Mouse (Mus musculus): ENCODE measurements around the gene Vmn1r81. TPM values are rescaled to one million over a fixed set of nuclear protein-coding genes. Genes with fewer than 3 reads are reported as not detected.

Vmn1r81 gene
- not detected in 2 replicates for polyA plus RNA-seq (2014; fragmentation: Nextera tagmentation; extraction: Ambion mirVana)

GRCm38 (mm10) chr7:12268169-12268568, at the start of gene Vmn1r81:
TSS of gene Vmn1r81 (minus strand) at chr7:12268269.
- H3K4me2 ChIP-seq (ENCODE audit: low read length) = no peak within 1 kb of the TSS
- WGBS = 76% methylated on average over 1 of the region's 1 CpGs
- no peak within 1 kb of the TSS for H3K27ac ChIP-seq (ENCODE audit: low read depth)
- no peak within 1 kb of the TSS for H3K9ac ChIP-seq (ENCODE audit: low read length)
- H3K9me3 ChIP-seq (ENCODE audit: control insufficient read depth, low read length) = no peaks in the 10 kb centered on the region
- no peaks in the 10 kb centered on the region for H3K4me1 ChIP-seq (replicated peaks; ENCODE audit: control insufficient read depth, insufficient read depth, low read length)
- H3K4me3 ChIP-seq (ENCODE audit: low read depth, low read length) = no peak within 1 kb of the TSS
- no peaks in the 10 kb centered on the region for H3K36me3 ChIP-seq (ENCODE audit: control insufficient read depth, insufficient read depth, low read length)
- no peak for ATAC-seq (replicated peaks; ENCODE audit: low FRiP score, low TSS enrichment, low read depth)
- no peaks in the 10 kb centered on the region for H3K27me3 ChIP-seq (replicated peaks; ENCODE audit: control insufficient read depth, insufficient read depth, low read length)
- no peak for DNase-seq (ENCODE audit: low spot score)

GRCm38 (mm10) chr7:12300130-12300529, 32.1 kb upstream of the Vmn1r81 start, which contains the start of gene Vmn1r82:
TSS of gene Vmn1r82 (plus strand) at chr7:12300430.
- Histone ChIP-seq H3K36me3 (ENCODE audit: control insufficient read depth, insufficient read depth, low read length) (no peaks in the 10 kb centered on the region), H3K9ac (ENCODE audit: low read length) (no peak within 1 kb of the TSS), H3K4me3 (ENCODE audit: low read depth, low read length) (no peak within 1 kb of the TSS), H3K4me2 (ENCODE audit: low read length) (no peak within 1 kb of the TSS), H3K9me3 (ENCODE audit: control insufficient read depth, low read length) (0 out of 2 replicates have a peak, but pooled peaks cover 2% of the 10 kb centered on the region), H3K4me1 (replicated peaks; ENCODE audit: control insufficient read depth, insufficient read depth, low read length) (no peaks in the 10 kb centered on the region), H3K27ac (ENCODE audit: low read depth) (no peak within 1 kb of the TSS), H3K27me3 (replicated peaks; ENCODE audit: control insufficient read depth, insufficient read depth, low read length) (no peaks in the 10 kb centered on the region)
- 63% methylated on average over 2 of the region's 2 CpGs for WGBS
- no peak for DNase-seq (ENCODE audit: low spot score)
- ATAC-seq (replicated peaks; ENCODE audit: low FRiP score, low TSS enrichment, low read depth) = no peak

GRCm38 (mm10) chr7:12204141-12204540, 63.9 kb downstream of the Vmn1r81 start:
- Histone ChIP-seq H3K4me2 (ENCODE audit: low read length) (no peak overlapping the region), H3K4me3 (ENCODE audit: low read depth, low read length) (no peak overlapping the region), H3K36me3 (ENCODE audit: control insufficient read depth, insufficient read depth, low read length) (no peaks in the 10 kb centered on the region), H3K27ac (ENCODE audit: low read depth) (no peak overlapping the region), H3K9me3 (ENCODE audit: control insufficient read depth, low read length) (peaks cover 3% of the 10 kb centered on the region; the same call in 1 of the 2 replicates), H3K4me1 (replicated peaks; ENCODE audit: control insufficient read depth, insufficient read depth, low read length) (no peaks in the 10 kb centered on the region), H3K27me3 (replicated peaks; ENCODE audit: control insufficient read depth, insufficient read depth, low read length) (no peaks in the 10 kb centered on the region), H3K9ac (ENCODE audit: low read length) (no peak overlapping the region)
- no peak for ATAC-seq (replicated peaks; ENCODE audit: low FRiP score, low TSS enrichment, low read depth)
- DNase-seq (ENCODE audit: low spot score) = no peak
- 68% methylated on average over 2 of the region's 2 CpGs for WGBS

Other genes starting within 250 kb of the Vmn1r81 start
- not detected in 2 replicates for gene Vmn1r77, start 231.5 kb downstream of the Vmn1r81 start, polyA plus RNA-seq (2014; fragmentation: Nextera tagmentation; extraction: Ambion mirVana)
- not detected in 2 replicates for gene Vmn1r78, start 118.0 kb downstream of the Vmn1r81 start, polyA plus RNA-seq (2014; fragmentation: Nextera tagmentation; extraction: Ambion mirVana)
- gene Vmn1r79, start 97.0 kb downstream of the Vmn1r81 start, polyA plus RNA-seq (2014; fragmentation: Nextera tagmentation; extraction: Ambion mirVana) = not detected in 2 replicates
- not detected in 2 replicates for gene Vmn1r80, start 79.0 kb downstream of the Vmn1r81 start, polyA plus RNA-seq (2014; fragmentation: Nextera tagmentation; extraction: Ambion mirVana)
- gene Vmn1r82, start 32.2 kb upstream of the Vmn1r81 start, polyA plus RNA-seq (2014; fragmentation: Nextera tagmentation; extraction: Ambion mirVana) = not detected in 2 replicates
- not detected in 2 replicates for gene Vmn1r83, start 61.2 kb upstream of the Vmn1r81 start, polyA plus RNA-seq (2014; fragmentation: Nextera tagmentation; extraction: Ambion mirVana)
- not detected in 2 replicates for gene Vmn1r84, start 101.0 kb upstream of the Vmn1r81 start, polyA plus RNA-seq (2014; fragmentation: Nextera tagmentation; extraction: Ambion mirVana)
- gene Zfp551, start 154.5 kb upstream of the Vmn1r81 start, polyA plus RNA-seq (2014; fragmentation: Nextera tagmentation; extraction: Ambion mirVana) = 4.1 and 4.5 TPM in 2 replicates
- 21.5 and 25.0 TPM in 2 replicates for gene Zfp606, start 210.0 kb upstream of the Vmn1r81 start, polyA plus RNA-seq (2014; fragmentation: Nextera tagmentation; extraction: Ambion mirVana)
- not detected in 2 replicates for gene 2900092C05Rik, start 244.2 kb upstream of the Vmn1r81 start, polyA plus RNA-seq (2014; fragmentation: Nextera tagmentation; extraction: Ambion mirVana)

Measured in intestine, embryonic 14.5 days (tissue).